Mouse (Mus musculus): Measurements from ENCODE around the gene Smu1. TPM values are rescaled to one million over a fixed set of nuclear protein-coding genes. Genes with fewer than 3 reads are reported as not detected.
"Not testable (repeated sequence)": the region's sequence is repeated elsewhere in the genome, so short reads cannot be mapped to it uniquely, and the experiment has no call there.

Smu1 gene
- polyA plus RNA-seq (2017; shearing (Covaris generic)), result 100 to 1,000 TPM; 131 to 146 (median 133) TPM

- peak; percentile 94 for ATAC-seq
These were observed at the start of gene Smu1 for GRCm38 (mm10) chr4:40757780-40758420. Gene Smu1 (minus strand): TSS chr4:40757923.

GRCm38 (mm10) chr4:40807382-40807781, 49.7 kb upstream of the Smu1 start:
- no peak for ATAC-seq

- no peak for ATAC-seq
These were observed 47.7 kb upstream of the Smu1 start for GRCm38 (mm10) chr4:40805401-40805800.

GRCm38 (mm10) chr4:40802787-40803186, 45.1 kb upstream of the Smu1 start:
- no peak for ATAC-seq

GRCm38 (mm10) chr4:40801908-40802307, 44.2 kb upstream of the Smu1 start:
- ATAC-seq, result no peak

- ATAC-seq, result no peak
These were observed 43.1 kb upstream of the Smu1 start for GRCm38 (mm10) chr4:40800873-40801272.

GRCm38 (mm10) chr4:40798833-40799555, 41.3 kb upstream of the Smu1 start:
- ATAC-seq, result not testable (repeated sequence)

- ATAC-seq, result no peak
These were observed 38.0 kb upstream of the Smu1 start for GRCm38 (mm10) chr4:40795761-40796160.

- no peak for ATAC-seq
These were observed 36.6 kb upstream of the Smu1 start for GRCm38 (mm10) chr4:40794320-40794719.

GRCm38 (mm10) chr4:40791176-40791575, 33.5 kb upstream of the Smu1 start:
- ATAC-seq, result no peak

GRCm38 (mm10) chr4:40786578-40786977, 28.9 kb upstream of the Smu1 start:
- ATAC-seq, result no peak

- no peak for ATAC-seq
These were observed 28.0 kb upstream of the Smu1 start for GRCm38 (mm10) chr4:40785620-40786166.

- ATAC-seq, result no peak
These were observed 26.9 kb upstream of the Smu1 start for GRCm38 (mm10) chr4:40784556-40785169.

- no peak for ATAC-seq
These were observed 25.3 kb upstream of the Smu1 start for GRCm38 (mm10) chr4:40783049-40783448.

GRCm38 (mm10) chr4:40781797-40782495, 24.2 kb upstream of the Smu1 start:
- peak; percentile 76 for ATAC-seq

- peak; percentile 82 for ATAC-seq
These were observed 23.4 kb upstream of the Smu1 start for GRCm38 (mm10) chr4:40781143-40781542.

- ATAC-seq, result no peak
These were observed 20.9 kb upstream of the Smu1 start for GRCm38 (mm10) chr4:40778656-40779055.

- no peak for ATAC-seq
These were observed 19.4 kb upstream of the Smu1 start for GRCm38 (mm10) chr4:40777116-40777515.

- ATAC-seq, result no peak
These were observed 18.7 kb upstream of the Smu1 start for GRCm38 (mm10) chr4:40776416-40776815.

GRCm38 (mm10) chr4:40774279-40775259, 16.8 kb upstream of the Smu1 start:
- peak; percentile 66 for ATAC-seq

- no peak for ATAC-seq
These were observed 2.2 kb upstream of the Smu1 start for GRCm38 (mm10) chr4:40759876-40760275.
